Mouse (Mus musculus): ENCODE measurements around the gene Gm10428. TPM values are rescaled to one million over a fixed set of nuclear protein-coding genes. Genes with fewer than 3 reads are reported as not detected.
A peak's percentile ranks its signal among the peaks of the same experiment; 100 is the strongest.

Gm10428 gene
- polyA plus RNA-seq, 1 experiment from 2014 or later, result not detected

- Histone ChIP-seq H3K9ac (replicated peaks) (no peak overlapping the region), H3K27me3 (ENCODE audit: insufficient read depth, low read length) (peaks cover 15% of the 10 kb centered on the region; the same call in 1 of the 2 replicates), H3K4me2 (ENCODE audit: low read depth, low read length) (peak overlapping the region; percentile 75), H3K36me3 (replicated peaks; ENCODE audit: insufficient read depth, low read length) (no peaks in the 10 kb centered on the region), H3K4me1 (ENCODE audit: insufficient read depth) (peaks cover 6% of the 10 kb centered on the region; the same call in 1 of the 2 replicates), H3K4me3 (ENCODE audit: low read depth, low read length) (peak overlapping the region; percentile 58), H3K27ac (ENCODE audit: low read depth) (no peak overlapping the region), H3K9me3 (ENCODE audit: low read length) (no peaks in the 10 kb centered on the region)
- DNase-seq (no peak), ATAC-seq (no peak)
- no peak for TF ChIP-seq CTCF (IDR thresholded peaks at IDR 0.05; ENCODE audit: low read depth)
- TF ChIP-seq EP300 (IDR thresholded peaks at IDR 0.05; ENCODE audit: low read depth), result no peak
- 24% methylated on average over 5 of the region's 5 CpGs for WGBS (ENCODE audit: insufficient replicate concordance)
Measured at GRCm38 (mm10) chr11:62732022-62732387, 20.9 kb upstream of the Gm10428 start.

- WGBS (ENCODE audit: insufficient replicate concordance), result 73% methylated on average over 3 of the region's 3 CpGs
- Histone ChIP-seq H3K4me2 (ENCODE audit: low read depth, low read length) (no peak overlapping the region), H3K27ac (ENCODE audit: low read depth) (no peak overlapping the region), H3K27me3 (ENCODE audit: insufficient read depth, low read length) (peaks cover 15% of the 10 kb centered on the region; the same call in 1 of the 2 replicates), H3K9me3 (ENCODE audit: low read length) (no peaks in the 10 kb centered on the region), H3K4me1 (ENCODE audit: insufficient read depth) (peaks cover 6% of the 10 kb centered on the region; the same call in 1 of the 2 replicates), H3K4me3 (ENCODE audit: low read depth, low read length) (no peak overlapping the region), H3K36me3 (replicated peaks; ENCODE audit: insufficient read depth, low read length) (no peaks in the 10 kb centered on the region), H3K9ac (replicated peaks) (no peak overlapping the region)
- DNase-seq (no peak), ATAC-seq (no peak)
- TF ChIP-seq CTCF (IDR thresholded peaks at IDR 0.05; ENCODE audit: low read depth) (no peak), EP300 (IDR thresholded peaks at IDR 0.05; ENCODE audit: low read depth) (no peak)
Measured at GRCm38 (mm10) chr11:62732665-62733064, 20.2 kb upstream of the Gm10428 start.

DNA sequence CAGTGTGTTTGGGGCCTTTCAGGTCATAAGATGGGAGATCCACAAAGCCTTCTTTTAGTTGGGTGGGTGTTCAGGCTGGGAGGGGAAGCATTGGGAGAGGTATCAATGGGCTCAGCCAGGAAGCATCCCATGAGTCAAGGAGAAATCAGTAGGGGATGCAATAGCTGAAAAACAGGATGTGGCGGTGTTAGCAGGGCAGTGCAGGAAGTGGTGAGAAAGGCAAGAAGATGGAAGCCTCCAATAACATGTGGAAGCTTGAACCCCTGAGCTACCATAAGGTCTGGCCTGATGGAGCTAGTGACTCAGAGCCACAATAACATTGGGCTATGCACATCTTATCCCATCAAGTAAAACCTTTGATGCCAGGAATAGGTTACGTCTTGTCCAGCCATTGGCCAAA lies 11.7 kb upstream of the Gm10428 start:
- Histone ChIP-seq H3K4me3 (ENCODE audit: low read depth, low read length) (no peak overlapping the region), H3K27ac (ENCODE audit: low read depth) (no peak overlapping the region), H3K9me3 (ENCODE audit: low read length) (no peaks in the 10 kb centered on the region), H3K4me1 (ENCODE audit: insufficient read depth) (no peaks in the 10 kb centered on the region), H3K27me3 (ENCODE audit: insufficient read depth, low read length) (0 out of 2 replicates have a peak, but pooled peaks cover 3% of the 10 kb centered on the region), H3K9ac (replicated peaks) (no peak overlapping the region), H3K4me2 (ENCODE audit: low read depth, low read length) (no peak overlapping the region), H3K36me3 (replicated peaks; ENCODE audit: insufficient read depth, low read length) (no peaks in the 10 kb centered on the region)
- whole genome bisulfite sequencing (ENCODE audit: insufficient replicate concordance), result 65% methylated on average over 2 of the region's 2 CpGs
- TF ChIP-seq EP300 (IDR thresholded peaks at IDR 0.05; ENCODE audit: low read depth), result no peak
- no peak for TF ChIP-seq CTCF (IDR thresholded peaks at IDR 0.05; ENCODE audit: low read depth)
- DNase-seq (no peak), ATAC-seq (no peak)

DNA sequence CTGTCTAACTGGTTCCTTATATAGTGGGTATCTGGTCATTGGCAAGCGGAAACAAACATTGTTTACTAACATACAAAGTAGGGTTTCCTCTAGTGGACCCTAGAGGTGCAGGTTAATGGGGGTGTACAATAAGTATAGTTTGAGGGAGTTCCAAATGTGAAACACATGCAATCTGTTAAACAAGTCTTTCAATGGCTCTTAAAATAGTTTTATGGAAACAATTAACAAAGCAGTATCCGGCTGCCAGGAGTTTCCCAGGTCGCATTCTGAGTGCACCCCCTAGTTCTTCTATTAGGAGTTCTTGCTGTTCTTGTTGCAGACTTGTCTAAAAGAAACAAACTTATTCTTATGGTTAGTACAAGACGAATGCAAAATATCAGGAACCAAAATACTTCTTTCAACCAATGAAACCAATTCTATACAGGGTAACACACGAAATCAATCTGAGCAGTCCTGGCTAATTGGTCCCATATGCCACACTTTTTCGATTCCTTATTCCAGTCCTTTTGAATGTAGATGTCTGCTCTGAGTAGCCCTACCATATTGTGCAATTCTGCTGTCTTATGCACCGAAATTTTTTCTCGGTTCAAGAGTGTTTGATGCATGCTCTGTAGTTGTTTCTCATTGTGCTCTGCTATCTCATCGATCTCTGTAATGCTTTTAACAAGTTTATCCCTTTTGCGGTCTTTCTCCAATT lies 10.5 kb upstream of the Gm10428 start:
- Histone ChIP-seq H3K27me3 (ENCODE audit: insufficient read depth, low read length) (0 out of 2 replicates have a peak, but pooled peaks cover 8% of the 10 kb centered on the region), H3K4me2 (ENCODE audit: low read depth, low read length) (no peak overlapping the region), H3K36me3 (replicated peaks; ENCODE audit: insufficient read depth, low read length) (no peaks in the 10 kb centered on the region), H3K27ac (ENCODE audit: low read depth) (no peak overlapping the region), H3K9ac (replicated peaks) (no peak overlapping the region), H3K9me3 (ENCODE audit: low read length) (no peaks in the 10 kb centered on the region), H3K4me1 (ENCODE audit: insufficient read depth) (no peaks in the 10 kb centered on the region), H3K4me3 (ENCODE audit: low read depth, low read length) (no peak overlapping the region)
- no peak for TF ChIP-seq EP300 (IDR thresholded peaks at IDR 0.05; ENCODE audit: low read depth)
- no peak for TF ChIP-seq CTCF (IDR thresholded peaks at IDR 0.05; ENCODE audit: low read depth)
- no peak for DNase-seq
- WGBS (ENCODE audit: insufficient replicate concordance), result 76% methylated on average over 10 of the region's 10 CpGs
- no peak for ATAC-seq

DNA sequence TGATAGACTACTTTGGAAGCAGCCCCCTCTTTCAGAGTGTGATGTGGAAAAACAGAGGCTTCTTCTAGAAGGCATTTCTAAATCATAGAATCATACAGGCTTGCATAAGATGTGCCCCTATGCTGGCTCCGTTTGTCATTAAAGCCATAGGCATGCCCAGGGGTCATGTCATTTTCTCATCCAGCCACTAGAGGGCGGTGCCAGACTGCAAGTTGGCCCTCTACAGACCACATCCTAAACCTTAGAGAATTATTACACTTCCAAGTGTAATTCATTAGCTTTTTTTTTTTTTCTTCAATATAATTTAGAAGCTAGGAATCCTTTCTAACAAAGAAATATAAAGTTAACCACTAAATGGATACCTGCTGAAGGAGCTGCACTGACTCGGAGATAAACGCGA lies 8.8 kb upstream of the Gm10428 start:
- Histone ChIP-seq H3K27ac (ENCODE audit: low read depth) (no peak overlapping the region), H3K27me3 (ENCODE audit: insufficient read depth, low read length) (0 out of 2 replicates have a peak, but pooled peaks cover 8% of the 10 kb centered on the region), H3K9ac (replicated peaks) (no peak overlapping the region), H3K4me2 (ENCODE audit: low read depth, low read length) (no peak overlapping the region), H3K9me3 (ENCODE audit: low read length) (no peaks in the 10 kb centered on the region), H3K4me3 (ENCODE audit: low read depth, low read length) (no peak overlapping the region), H3K4me1 (ENCODE audit: insufficient read depth) (no peaks in the 10 kb centered on the region), H3K36me3 (replicated peaks; ENCODE audit: insufficient read depth, low read length) (no peaks in the 10 kb centered on the region)
- WGBS (ENCODE audit: insufficient replicate concordance), result 47% methylated on average over 5 of the region's 5 CpGs
- TF ChIP-seq EP300 (IDR thresholded peaks at IDR 0.05; ENCODE audit: low read depth) (no peak), CTCF (IDR thresholded peaks at IDR 0.05; ENCODE audit: low read depth) (peak; percentile 91)
- ATAC-seq (no peak), DNase-seq (peak; percentile 71)

DNA sequence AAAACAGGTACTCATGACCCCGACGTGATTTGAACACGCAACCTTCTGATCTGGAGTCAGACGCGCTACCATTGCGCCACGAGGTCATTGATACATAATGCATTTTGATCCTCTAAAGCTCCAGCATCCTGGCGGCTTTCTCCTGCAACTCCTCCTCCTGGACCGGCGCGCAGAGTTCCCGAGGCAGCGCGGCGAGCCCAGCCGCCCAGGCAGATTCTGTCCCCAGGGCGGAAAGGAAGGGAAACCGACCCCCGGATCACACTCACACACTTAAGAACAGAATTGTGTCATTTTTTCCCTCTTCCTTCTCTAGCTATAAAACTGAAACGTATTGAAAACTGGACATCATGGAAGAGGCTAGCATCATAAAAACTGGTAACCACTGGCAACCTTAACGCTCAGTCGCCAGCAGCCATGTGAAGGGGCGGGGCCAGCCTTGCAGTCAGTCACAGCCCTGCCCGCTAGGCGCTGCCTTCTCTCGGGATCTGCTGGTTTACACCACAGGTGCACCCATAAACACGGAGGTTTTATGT lies 6.8 kb upstream of the Gm10428 start:
- Histone ChIP-seq H3K9ac (replicated peaks) (no peak overlapping the region), H3K27me3 (ENCODE audit: insufficient read depth, low read length) (0 out of 2 replicates have a peak, but pooled peaks cover 8% of the 10 kb centered on the region), H3K4me2 (ENCODE audit: low read depth, low read length) (peak overlapping the region; percentile 50), H3K4me3 (ENCODE audit: low read depth, low read length) (peak overlapping the region; percentile 21; the same call in 1 of the 2 replicates), H3K9me3 (ENCODE audit: low read length) (no peaks in the 10 kb centered on the region), H3K36me3 (replicated peaks; ENCODE audit: insufficient read depth, low read length) (no peaks in the 10 kb centered on the region), H3K4me1 (ENCODE audit: insufficient read depth) (no peaks in the 10 kb centered on the region), H3K27ac (ENCODE audit: low read depth) (no peak overlapping the region)
- TF ChIP-seq CTCF (IDR thresholded peaks at IDR 0.05; ENCODE audit: low read depth), result no peak
- no peak for TF ChIP-seq EP300 (IDR thresholded peaks at IDR 0.05; ENCODE audit: low read depth)
- no peak for ATAC-seq
- peak; percentile 43 for DNase-seq
- 4% methylated on average over 27 of the region's 27 CpGs for WGBS (ENCODE audit: insufficient replicate concordance)

Measured in liver, postnatal 0 days (tissue).